Mouse (Mus musculus): ENCODE data around the gene Fgfr2.

The Fgfr2 gene

DNA sequence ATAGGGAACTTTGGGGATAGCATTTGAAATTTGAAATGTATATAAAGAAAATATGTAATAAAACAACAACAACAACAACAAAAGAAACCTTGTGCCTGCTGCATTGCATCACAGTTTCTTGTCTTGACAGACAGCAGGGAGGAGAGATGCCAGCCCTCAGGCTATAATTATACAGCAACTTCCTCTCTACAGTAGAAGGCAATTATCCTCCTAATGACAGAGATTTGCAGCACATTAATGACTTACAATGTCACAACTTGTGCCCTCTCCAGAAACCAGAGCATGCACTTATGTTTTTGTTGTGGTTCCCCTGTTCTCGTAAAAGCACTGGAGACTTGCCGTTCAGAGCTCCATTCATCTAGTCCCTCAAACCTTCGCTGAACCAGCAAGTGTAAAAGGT, 1012.8 kb downstream of the Fgfr2 start:
- in situ Hi-C loops (cut with MboI, MseI), result no loop called here

DNA sequence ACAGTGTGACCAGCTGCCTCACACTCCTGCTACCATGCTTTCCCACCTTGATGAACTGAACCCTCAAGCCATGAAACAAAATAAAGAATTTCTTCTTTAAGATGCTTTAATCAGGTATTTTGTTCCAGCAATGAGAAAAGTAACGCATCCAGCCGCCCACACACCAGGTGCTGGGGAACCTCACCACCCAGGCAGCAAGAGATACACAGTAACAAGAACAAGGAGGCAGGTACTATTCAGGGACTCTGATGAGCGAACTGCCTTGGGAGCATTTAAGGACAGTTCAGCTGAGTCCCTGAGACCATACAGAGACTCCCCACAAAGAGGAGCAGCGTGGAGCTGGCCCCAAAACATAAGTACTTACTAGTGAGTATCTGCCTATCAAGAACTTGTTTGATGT, 1016.3 kb downstream of the Fgfr2 start:
- in situ Hi-C loops (cut with MboI, MseI), result loop anchor here in 1 of 2 experiments (10.0 kb wide), 1 partner anchor 812 kb away; no protein-coding TSS in a partner anchor

DNA sequence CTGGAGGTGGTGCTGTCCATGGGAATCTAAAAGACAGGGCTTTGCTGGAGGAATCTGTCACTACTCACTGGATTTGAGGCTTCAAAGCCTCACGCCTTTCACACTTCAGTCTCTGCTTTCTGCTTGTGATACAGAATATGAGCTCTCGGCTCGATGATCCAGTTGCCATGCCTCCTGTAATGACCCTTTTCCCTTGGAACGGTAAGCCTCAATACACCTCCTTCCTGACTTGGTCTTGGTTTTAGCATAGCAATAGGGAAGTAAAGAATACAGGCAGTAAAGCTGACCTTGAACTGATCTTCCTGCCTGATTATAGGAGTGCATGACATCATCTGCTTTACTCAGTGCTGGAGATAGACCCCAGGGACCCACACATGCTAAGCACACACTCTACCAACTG, 1017.8 kb downstream of the Fgfr2 start:
- in situ Hi-C loops (cut with MboI, MseI), result loop anchor here in 1 of 2 experiments (10.0 kb wide), 1 partner anchor 811 kb away; no protein-coding TSS in a partner anchor

DNA sequence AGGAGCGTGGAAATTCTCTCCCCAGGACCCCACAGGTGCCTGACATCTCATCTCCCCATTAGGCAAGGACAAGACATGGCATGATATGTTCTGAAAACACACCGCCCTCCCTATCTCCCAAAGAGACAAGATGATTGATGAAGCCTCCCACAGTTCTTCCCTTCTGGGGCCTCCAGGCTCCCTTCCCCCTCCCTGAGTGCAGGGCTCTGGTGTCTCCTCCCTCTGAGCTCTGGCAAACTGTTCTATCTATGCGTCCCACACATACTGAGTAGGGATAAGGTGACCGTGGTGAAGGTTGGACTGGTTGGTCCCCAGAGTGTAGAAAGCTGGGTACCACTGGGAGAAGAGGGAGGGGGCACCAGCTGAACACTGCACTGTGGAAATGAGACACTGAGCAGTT, 1024.7 kb downstream of the Fgfr2 start:
- in situ Hi-C loops (cut with MboI, MseI), result no loop called here

DNA sequence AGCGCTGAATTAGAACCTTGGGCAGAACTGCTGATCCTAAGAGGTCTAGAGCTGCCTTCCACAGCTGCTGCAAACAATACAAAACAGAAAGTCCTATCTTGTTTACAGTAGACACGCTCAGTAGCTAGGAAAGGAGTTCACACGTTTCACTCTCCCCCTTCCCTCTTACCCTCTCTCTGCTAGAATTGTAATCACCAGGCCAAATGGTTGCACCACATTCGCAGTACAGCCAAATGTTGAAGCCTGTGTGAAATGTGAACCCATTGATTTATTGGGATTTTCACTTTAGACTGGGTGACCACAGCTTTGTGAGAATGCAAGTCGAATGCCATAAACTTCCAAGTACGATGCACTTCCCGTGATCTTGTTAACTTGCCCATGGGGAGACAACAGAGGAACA, 1028.5 kb downstream of the Fgfr2 start:
- in situ Hi-C loops (cut with MboI, MseI), result no loop called here

DNA sequence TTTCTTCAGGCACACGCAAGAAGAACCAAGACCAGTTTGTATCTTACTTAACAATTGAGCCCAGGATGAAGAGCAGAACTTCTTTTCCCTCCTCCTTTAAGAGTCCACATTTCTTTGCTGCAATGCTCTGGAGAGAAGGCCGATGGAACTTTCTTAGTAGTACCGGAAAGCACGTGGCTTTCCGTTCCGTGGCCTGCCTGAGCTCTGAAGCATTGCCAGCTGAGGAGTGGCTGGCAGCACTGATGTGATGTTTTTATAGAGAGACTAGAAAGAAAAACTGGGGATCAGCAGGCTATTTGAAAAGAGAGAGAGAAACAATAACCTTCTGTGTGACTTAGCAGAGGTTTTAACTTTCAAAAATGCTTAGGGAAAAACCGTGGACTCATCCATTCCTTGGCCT, 1031.6 kb downstream of the Fgfr2 start:
- in situ Hi-C loops (cut with MboI, MseI), result no loop called here

DNA sequence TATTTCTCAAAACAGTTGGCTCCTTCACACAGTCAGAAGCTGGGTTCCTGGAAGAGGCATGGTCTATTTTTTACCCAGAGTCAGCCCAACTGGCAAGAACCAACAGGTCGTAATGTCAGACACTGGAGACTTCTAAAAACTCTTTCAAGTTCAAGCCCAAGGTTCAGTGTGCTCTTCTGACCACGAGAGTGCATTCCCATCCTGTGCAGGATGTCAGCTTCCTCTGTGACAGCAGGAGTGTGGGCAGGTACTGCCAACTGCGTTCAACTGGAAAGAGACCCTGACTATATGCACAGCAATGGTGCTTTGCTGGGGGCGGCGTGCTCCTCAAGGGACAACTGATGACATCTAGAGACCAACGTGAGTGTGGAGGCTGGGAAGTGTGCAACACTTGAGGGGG, 1034.5 kb downstream of the Fgfr2 start:
- in situ Hi-C loops (cut with MboI, MseI), result no loop called here

DNA sequence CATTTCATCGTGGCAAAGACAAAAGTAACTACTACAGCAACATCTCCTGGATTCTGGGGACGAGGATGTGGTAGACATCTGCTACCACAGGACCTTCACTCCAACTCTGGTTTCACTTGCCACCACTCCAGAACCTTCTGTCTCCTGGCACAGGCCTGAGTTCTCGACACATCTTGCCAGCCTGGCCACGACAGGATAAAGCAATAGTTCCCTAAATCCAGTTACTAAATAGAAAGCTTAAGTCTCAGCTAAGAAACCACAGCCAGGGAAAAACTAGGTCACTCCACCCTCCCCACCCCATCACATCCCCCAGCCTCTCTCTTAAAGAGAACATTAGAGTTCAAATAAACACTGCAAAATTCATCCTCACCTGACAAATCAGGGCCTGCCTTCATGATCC, 1035.0 kb downstream of the Fgfr2 start:
- in situ Hi-C loops (cut with MboI, MseI), result no loop called here

DNA sequence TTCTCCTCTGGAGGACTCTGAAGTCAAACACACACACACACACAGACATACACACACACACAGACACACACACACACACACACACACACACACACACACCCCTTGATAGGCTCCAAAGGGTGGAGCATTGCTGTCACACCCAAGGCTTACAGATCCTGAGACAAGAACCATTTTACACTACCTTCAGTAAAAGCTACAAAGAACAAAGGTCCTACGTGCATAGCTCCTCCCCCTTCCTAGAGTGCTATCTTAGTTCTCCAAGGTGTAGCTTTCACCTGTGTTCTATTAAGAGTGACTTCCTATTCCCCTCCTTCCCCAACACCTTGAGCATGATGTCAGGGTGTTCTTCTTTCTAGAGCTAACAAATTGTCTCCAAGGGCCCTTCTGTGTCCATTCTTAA, 1047.3 kb downstream of the Fgfr2 start:
- in situ Hi-C loops (cut with MboI, MseI), result no loop called here

DNA sequence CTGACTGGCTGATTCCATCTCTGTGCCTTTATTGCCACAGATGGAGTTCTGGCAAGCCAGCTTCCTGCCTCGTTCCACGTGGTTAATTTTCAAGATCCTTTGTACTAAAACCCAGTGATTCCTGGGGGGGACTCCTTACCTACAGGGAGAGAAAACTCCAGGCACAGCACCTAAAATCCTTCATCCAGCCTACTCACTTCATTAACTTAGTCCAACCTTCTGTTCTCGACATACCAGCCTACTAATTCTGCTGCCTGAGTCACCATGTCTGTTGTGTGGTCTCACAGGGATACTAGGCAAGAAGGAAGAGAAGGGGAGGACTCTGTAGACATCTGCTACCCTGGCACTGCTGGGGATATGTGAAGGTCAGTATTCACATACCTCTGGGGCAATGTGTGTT, 1048.6 kb downstream of the Fgfr2 start:
- in situ Hi-C loops (cut with MboI, MseI), result no loop called here

DNA sequence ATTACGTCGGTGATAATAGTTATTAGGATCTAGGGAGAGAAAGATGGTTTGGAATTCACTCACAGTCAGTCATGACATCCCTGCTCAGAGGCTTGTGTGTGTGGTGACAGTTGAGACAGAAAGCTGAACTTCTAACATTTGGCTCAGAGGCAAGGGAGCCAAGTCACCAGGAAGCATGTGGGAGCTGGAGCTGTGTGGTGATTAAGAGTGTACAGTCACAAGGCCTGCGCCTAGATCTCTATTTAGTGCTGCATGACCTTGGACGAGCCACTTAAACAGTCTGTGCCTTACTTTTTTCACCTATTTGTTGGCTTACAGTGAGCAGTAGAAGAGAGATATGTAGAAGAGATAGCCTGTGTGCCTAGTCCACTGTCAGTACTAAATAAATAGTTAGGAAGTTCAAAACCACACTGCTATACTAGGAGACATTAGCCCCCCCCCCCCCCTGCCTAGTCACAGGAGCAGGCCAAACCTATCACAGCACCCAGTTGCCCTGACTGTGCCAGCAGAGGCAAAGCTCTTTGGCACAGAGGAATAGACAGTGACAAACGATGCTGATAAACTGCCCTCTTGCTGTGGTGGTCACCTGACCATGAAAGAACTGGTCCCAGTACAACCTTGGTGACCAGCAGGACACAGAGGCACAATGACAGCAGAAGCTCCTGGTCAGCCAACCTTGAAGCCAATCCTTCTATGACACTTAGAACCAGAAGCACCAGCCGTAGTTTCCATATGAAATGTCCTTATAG, 1052.1 kb downstream of the Fgfr2 start:
- in situ Hi-C loops (cut with MboI, MseI), result no loop called here

DNA sequence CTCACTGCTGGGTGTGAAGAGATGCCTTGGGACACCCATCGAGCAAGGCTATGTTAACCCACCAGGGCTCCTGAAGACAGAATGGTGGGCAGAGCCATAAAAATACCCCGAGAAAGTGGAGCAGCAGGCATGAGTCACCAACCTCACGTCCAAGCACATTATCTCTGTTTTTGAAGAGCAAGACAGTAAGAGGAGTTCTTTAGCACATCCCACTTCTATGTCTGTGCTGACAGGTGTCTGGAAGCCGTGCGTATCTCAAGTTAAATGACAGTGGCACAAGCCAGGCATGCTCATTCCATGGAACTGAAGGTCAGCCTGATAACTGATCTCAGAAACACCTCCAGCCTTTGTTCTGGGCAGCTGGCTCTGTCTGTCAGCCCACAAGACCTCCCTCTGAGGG, 1055.2 kb downstream of the Fgfr2 start:
- in situ Hi-C loops (cut with MboI, MseI), result no loop called here

DNA sequence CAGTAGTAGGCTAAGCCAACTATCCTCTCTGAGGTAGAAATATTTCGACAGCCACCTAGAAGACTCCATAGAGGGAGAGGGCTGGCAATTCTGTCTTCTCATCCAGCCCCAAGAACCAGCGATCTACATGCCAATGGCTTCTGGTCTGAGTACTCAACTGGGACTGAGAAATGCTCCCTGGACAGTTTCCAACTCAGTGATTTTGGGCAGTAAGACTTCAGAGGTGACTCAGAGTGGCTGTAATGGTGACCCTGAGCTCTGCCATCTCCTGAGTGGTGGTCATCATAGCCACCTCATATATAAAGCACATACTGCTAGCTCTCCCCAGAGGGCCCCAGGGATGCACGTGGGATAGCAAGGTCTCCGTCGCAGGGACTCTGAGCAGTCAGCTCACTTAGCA, 1055.6 kb downstream of the Fgfr2 start:
- in situ Hi-C loops (cut with MboI, MseI), result no loop called here

DNA sequence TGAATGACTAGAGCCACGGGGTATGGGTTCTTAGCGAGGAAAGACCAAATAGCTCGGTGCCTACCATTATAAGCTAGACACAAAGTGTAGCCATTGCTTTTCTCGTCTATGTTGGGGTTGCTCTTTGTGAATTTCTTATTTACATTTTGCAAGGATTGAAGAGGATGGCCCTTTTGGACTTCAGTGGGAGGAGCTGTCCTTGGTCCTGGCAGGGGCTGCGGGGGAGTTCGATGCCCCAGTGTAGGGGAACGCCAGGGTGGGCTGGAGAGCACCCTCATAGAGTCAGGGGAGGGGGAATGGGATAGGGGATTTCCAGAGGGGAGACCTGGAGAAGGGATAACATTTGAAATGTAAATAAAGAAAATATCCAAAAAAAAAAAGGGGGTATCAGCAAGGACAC, 1063.0 kb downstream of the Fgfr2 start:
- in situ Hi-C loops (cut with MboI, MseI), result loop anchor here in 1 of 2 experiments (5.0 kb wide), 1 partner anchor 58 kb away; no protein-coding TSS in a partner anchor

DNA sequence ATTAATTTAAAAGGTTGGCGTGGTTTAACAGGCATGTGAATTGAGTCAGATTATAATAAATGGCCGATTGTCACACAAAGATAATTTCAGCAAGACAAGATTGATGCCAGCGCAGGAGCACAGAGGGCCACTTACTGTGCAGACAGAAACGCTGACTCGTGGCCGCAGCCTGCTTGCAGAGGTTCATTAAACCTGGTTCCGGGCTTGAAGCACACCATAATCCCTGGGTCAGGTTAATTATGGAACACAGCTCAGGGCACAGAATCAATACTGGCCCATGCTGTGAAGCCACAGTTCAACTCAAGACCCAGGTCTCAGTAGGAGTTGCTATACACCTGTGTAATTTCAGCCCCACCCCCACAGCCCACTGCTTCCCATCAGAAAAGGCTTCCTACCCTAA, 1066.6 kb downstream of the Fgfr2 start:
- in situ Hi-C loops (cut with MboI, MseI), result no loop called here

DNA sequence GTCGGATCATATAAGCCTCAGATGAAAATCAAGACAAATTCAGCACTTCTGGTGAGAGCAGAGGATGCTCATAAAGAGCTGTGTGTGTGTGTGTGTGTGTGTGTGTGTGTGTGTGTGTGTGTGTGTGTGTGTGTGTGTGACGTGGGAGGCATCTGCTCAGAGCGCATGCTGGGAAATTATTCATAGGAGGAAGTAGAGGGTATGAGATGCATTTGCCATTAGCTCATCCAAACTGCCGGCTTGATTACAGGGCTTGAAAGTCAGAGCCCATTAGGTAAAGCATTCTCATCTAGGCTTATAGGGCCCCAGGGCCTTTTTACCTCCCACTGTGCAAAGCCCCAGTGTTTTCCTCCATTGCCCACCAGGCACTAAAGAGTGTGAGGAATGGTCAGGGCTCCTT, 1076.5 kb downstream of the Fgfr2 start:
- in situ Hi-C loops (cut with MboI, MseI), result no loop called here

DNA sequence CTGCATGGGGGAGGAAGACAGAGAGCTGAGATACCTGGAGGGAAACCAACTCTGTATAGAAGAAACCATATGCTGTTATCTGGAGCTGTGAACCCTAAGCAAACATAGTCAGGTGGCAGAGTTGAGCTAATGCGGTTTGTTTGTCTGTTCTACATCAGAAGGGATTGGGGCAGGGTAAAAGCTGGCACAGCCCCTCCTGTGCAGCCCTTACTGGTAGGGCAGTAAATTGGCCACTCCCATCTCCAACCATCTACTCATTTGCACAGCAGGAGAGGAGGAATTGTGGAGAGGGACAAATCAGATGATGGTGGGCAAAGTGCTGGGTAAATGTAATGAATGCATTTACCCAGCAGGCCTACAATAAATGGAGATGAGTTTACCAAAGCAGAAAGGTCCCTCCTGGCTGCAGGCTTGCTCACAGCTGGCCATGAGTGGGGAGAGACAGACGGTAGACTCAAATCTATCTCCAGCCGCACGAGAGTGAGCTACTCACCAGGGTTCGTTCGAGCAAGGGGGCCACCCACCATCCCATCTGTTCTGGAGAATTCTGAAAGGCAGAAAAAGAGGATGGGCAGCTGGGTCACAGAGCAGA, 1091.1 kb downstream of the Fgfr2 start:
- in situ Hi-C loops (cut with MboI, MseI), result no loop called here

DNA sequence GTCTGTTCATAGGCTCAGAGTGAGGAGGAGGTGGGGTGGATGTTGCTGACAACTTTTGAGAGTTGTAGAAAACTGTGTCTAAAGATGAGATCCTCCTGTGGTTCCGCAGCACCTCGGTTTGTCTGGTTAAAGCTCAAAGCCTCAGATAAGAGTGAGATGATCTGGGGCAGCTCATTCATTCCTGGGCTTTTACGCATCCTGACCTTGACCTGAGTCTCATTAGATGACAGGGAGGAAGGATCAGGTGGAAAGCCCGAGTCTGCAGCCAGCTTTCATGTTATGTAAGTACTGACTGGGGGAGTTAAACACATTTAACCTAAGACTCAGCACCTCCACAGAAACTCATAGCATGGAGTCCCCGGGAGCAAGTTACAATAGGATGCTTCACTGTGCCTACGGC, 1096.5 kb downstream of the Fgfr2 start:
- in situ Hi-C loops (cut with MboI, MseI), result no loop called here

DNA sequence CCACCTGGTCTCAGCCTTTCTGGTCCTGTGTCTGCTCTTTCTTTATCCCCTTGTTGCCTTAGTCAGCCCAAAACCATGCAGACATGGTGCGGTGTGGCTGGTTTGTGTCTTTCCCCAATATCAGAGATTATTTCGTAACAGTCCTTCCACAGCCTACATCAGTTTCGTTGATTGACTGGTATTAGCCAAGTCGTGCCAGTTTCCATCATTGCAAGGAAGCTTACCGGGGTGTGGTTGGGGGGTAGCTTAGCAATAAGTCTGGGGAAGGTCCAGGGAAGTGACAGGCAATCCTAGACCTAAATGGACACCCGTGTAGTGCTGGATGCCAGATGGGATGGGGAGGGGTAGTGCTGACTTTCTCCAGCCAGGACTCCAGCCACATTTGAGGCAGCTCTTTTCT, 1097.6 kb downstream of the Fgfr2 start:
- in situ Hi-C loops (cut with MboI, MseI), result no loop called here

DNA sequence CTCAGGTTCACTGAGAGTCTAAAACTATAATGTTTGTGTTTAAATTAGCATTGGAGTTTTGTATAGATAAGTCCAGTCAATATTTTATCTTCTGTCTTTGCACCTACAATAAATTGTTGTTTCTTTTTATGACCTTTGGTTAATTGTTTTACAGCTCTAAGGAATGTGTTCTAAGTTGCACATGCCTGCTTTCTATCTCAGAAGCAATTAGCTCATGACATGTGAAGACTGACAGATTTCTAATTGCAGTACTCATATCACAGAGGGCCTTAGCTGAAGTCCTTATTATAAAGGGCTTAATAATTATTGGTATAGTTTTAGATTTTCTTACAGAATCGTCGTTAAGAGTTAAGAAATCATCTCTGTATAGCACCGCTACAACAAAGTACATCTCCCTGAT, 1107.2 kb downstream of the Fgfr2 start:
- in situ Hi-C loops (cut with MboI, MseI), result loop anchor here in 1 of 2 experiments (25.0 kb wide), 1 partner anchor 1546 kb away; no protein-coding TSS in a partner anchor

DNA sequence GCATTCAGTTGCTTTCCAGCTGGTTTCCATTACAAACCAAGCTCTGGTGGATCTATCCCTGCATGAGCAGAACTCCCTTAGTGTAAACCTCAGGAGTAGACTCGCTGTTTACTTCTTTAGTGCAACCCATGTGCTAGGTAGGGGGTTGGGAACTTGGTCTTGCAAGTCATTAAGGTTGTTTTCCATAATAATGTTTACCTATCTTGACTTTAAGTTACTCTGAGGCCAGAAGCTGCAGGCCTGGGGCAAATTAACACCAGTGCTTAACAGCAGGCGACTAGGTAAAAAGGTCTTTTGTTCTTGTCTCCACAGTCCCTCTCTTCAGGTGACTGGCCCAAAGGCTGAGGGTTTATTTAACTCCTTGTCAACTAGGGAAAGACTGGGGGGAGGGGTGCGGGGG, 1108.0 kb downstream of the Fgfr2 start:
- in situ Hi-C loops (cut with MboI, MseI), result loop anchor here in 1 of 2 experiments (25.0 kb wide), 1 partner anchor 1547 kb away; no protein-coding TSS in a partner anchor

DNA sequence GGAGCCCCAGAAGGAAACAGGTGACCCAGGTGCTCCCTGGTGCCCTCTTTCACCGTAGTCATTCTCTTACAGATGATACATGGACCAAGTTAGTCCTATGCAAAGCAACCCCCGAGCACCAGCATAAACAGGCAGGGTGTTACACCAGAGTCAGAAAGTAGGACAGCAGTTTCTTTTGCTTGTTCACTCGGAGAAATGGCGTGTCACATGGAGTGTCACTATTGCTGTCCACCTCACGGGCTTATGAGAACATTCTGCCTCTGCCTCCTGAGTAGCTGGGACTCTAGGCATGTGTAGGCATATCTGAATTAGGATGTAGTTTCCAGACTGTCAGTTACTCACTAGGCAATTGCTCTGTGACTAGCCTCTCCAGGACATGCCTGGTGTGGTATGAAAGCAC, 1109.2 kb downstream of the Fgfr2 start:
- in situ Hi-C loops (cut with MboI, MseI), result loop anchor here in 1 of 2 experiments (25.0 kb wide), 1 partner anchor 1548 kb away; no protein-coding TSS in a partner anchor

Data from T-helper 17 cell (primary cell).